Mouse (Mus musculus) embryonic facial prominence, embryonic 12.5 days (tissue): ENCODE data around the gene Rabggta. TPM values are rescaled to one million over a fixed set of nuclear protein-coding genes. Genes with fewer than 3 reads are reported as not detected.

Source experiments
- ATAC-seq: fragments of 200-750 bp; cut with Nextera tagmentation; 2 replicates; pipeline ENCODE4 v1.8.0; 2017; ENCODE audit not compliant: insufficient number of reproducible peaks, insufficient read depth, low FRiP score, low TSS enrichment
- H3K27ac ChIP-seq: fragments of 300-500 bp; sonication (generic); 2 replicates; pipeline ENCODE4 v1.5.1; 2016; ENCODE audit warnings: mild to moderate bottlenecking
- H3K27me3 ChIP-seq: fragments of 300-500 bp; sonication (generic); 2 replicates; pipeline ENCODE4 v1.6.1; 2016; ENCODE audit warnings: mild to moderate bottlenecking, moderate library complexity
- H3K36me3 ChIP-seq: fragments of 300-500 bp; sonication (generic); 2 replicates; pipeline ENCODE4 v1.6.1; 2016; ENCODE audit warnings: mild to moderate bottlenecking
- H3K4me1 ChIP-seq: fragments of 300-500 bp; sonication (generic); 2 replicates; pipeline ENCODE4 v1.6.1; 2016
- H3K4me2 ChIP-seq: fragments of 300-500 bp; sonication (generic); replicated peaks from 2 replicates; pipeline ENCODE4 v1.6.1; 2016; ENCODE audit warnings: mild to moderate bottlenecking, moderate library complexity
- H3K4me3 ChIP-seq: fragments of 300-500 bp; sonication (generic); 2 replicates; pipeline ENCODE4 v1.5.1; 2016; ENCODE audit warnings: mild to moderate bottlenecking
- H3K9ac ChIP-seq: fragments of 300-500 bp; sonication (generic); 2 replicates; pipeline ENCODE4 v1.6.1; 2016; ENCODE audit warnings: mild to moderate bottlenecking, moderate library complexity
- H3K9me3 ChIP-seq: fragments of 300-500 bp; sonication (generic); 2 replicates; pipeline ENCODE4 v1.6.1; 2016; ENCODE audit warnings: mild to moderate bottlenecking, moderate library complexity
- WGBS: fragments of 180-500 bp; shearing (Covaris S2); methylation state at CpG from one replicate; pipeline ENCODE4 v1.1.7; 2016; 5-methylcytosine and 5-hydroxymethylcytosine counted together
- polyA plus RNA-seq: library from polyadenylated mRNA; unstranded; fragments of >200 nt; fragmentation: Nextera tagmentation; extraction: Ambion mirVana; gene quantifications from 2 replicates; pipeline ENCODE4 v1.2.1, GENCODE M21; 2016

Rabggta gene
- polyA plus RNA-seq, 1 experiment from 2014 or later = 30.3 TPM

DNA sequence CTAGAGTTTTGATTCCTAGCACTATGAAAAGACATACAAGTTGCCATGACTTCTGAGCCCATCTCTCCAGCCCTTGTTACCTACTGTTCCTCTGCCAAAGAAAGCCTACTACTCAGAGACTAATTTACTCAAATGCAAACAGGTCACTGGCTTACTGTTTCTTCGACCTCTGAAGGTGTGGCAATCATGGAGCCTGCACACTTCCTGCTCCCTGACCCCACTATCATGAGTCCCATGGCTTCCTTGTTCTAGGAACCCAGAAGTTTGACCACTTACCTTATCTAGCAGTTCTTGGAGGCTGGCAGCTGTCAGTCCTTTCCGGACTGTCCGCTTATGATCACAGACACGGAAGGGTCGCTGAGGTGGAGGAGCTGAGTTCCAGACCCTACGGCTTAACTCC is 35.5 kb upstream of the Rabggta start:
- Histone ChIP-seq H3K4me3 (no peak overlapping the region), H3K9me3 (no peaks in the 10 kb centered on the region), H3K4me1 (0 out of 2 replicates have a peak, but pooled peaks cover 6% of the 10 kb centered on the region), H3K36me3 (peaks cover 41% of the 10 kb centered on the region), H3K9ac (no peak overlapping the region), H3K27ac (no peak overlapping the region), H3K27me3 (peaks cover 14% of the 10 kb centered on the region), H3K4me2 (no peak overlapping the region)
- no peak for ATAC-seq
- WGBS = 86% methylated on average over 6 of the region's 6 CpGs

DNA sequence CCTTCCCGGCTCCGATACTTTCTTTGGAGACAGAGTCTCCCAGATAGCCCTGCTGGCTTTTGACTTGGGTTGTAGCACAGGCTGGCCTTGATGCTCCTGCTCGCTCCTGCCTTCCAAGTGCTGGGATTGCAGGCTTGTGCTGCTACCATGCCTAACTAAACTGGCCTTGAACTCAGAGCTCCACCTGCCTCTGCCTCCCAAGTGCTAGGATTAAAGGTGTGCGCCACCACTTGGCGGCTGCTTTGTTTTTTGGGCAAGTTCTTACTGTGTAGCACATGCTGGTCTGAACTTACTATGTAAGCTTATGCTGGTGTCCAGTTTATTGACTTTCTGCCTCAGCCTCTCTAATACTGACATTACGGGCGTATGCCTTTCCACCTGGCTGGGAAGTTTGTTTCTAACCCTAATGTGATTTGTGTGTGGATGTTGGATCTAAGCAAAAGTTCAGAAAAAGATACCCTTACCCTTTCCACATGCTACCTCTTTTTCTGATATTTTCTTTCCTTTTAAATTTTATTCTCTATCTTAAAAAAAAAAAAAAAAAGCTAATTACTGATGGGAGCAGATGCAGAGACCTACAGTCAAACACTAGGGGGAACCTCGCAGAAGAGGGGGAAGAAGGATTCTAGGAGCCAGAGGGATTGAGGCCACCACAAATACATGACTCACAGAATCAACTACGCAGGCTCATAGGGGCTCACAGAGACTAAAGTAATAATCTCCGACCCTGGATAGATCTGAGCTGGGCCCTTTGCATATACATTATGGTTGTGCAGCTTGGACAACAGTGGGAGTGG is 25.2 kb upstream of the Rabggta start:
- H3K4me3 ChIP-seq = peak overlapping the region; percentile 97; the same call in 1 of the 2 replicates
- WGBS = 83% methylated on average over 10 of the region's 10 CpGs
- H3K9ac ChIP-seq = no peak overlapping the region
- H3K4me1 ChIP-seq = peaks cover 27% of the 10 kb centered on the region
- H3K27ac ChIP-seq = no peak overlapping the region
- ATAC-seq = no peak
- H3K9me3 ChIP-seq = no peaks in the 10 kb centered on the region
- peaks cover 32% of the 10 kb centered on the region for H3K36me3 ChIP-seq
- H3K4me2 ChIP-seq = peak overlapping the region; percentile 98
- H3K27me3 ChIP-seq = no peaks in the 10 kb centered on the region

DNA sequence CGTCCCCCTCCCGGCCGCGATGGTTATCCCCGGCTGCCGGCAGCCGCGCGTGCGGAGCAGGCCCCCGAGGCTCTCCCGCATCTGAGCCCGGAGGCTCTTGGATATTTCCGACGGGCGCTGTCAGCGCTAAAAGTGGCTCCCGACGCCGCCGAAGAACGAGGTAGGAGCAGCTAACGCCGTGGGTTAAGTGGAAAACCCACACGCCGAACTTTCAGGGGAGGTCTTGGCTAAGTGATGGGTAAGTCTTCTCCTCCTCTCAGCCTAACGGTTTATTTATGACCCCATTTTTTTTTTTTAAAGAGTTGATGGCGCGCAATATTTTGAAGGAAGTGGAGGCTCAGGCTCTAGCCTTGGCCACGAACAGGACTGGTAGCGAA is 23.8 kb upstream of the Rabggta start:
- ATAC-seq = no peak
- peaks cover 24% of the 10 kb centered on the region for H3K36me3 ChIP-seq
- H3K9ac ChIP-seq = peak overlapping the region; percentile 85

DNA sequence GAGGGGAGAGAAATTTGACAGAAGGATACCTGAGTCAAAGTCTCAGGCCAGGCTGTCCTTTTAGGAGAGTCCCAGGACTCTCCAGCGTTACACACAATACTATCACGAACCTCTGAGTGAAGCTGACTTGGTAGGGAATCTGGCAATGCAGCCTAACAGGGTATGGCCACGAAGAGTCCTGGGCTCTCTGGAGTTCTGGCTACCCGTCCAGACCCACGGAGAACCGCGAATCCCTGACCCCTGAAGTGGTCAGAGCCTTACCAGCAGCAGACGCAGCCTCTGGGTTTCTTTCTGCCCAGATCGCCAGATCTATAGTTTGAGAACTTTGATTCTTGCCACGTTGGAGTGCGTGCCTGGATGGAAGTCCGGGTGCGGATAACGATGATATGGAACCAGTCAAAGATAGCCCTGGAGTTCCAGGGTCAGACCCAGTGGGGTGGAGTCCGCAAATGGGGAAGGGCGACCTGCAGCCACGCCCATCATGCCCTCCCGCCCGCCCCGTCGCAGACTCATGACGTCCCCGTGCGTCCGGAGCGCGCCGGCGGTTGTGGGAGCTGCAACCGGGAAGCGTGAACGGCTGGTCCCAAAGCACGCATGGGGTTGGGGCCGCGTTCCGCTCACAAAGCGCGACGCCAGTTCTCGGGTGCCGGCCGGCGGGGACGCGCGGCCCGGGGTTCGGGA is 23.3 kb upstream of the Rabggta start, which contains the start of the genes Dhrs1 and Nop9:
Gene Dhrs1, minus strand, starts transcription at position 511 of the 681 bp plus-strand sequence.
Gene Nop9, plus strand, starts transcription at position 514 of the 681 bp plus-strand sequence.
- Histone ChIP-seq H3K36me3 (peaks cover 24% of the 10 kb centered on the region), H3K9me3 (no peaks in the 10 kb centered on the region), H3K4me1 (peaks cover 27% of the 10 kb centered on the region), H3K4me3 (peak within 1 kb of the TSS; percentile 97), H3K9ac (peak within 1 kb of the TSS; percentile 85), H3K27me3 (no peaks in the 10 kb centered on the region), H3K27ac (0 out of 2 replicates have a peak within 1 kb of the TSS, but pooled peaks have one; percentile 32), H3K4me2 (peak within 1 kb of the TSS; percentile 98)
- peak; percentile 62 for ATAC-seq
- WGBS = 2% methylated on average over 48 of the region's 48 CpGs

More for the DNA sequence above, 23.8 kb upstream of the Rabggta start:
- Histone ChIP-seq H3K4me3 (peak overlapping the region; percentile 97), H3K9me3 (no peaks in the 10 kb centered on the region), H3K4me1 (peaks cover 27% of the 10 kb centered on the region), H3K27ac (no peak overlapping the region), H3K4me2 (peak overlapping the region; percentile 98), H3K27me3 (no peaks in the 10 kb centered on the region)
- under 1% methylated on average over 31 of the region's 31 CpGs for WGBS

DNA sequence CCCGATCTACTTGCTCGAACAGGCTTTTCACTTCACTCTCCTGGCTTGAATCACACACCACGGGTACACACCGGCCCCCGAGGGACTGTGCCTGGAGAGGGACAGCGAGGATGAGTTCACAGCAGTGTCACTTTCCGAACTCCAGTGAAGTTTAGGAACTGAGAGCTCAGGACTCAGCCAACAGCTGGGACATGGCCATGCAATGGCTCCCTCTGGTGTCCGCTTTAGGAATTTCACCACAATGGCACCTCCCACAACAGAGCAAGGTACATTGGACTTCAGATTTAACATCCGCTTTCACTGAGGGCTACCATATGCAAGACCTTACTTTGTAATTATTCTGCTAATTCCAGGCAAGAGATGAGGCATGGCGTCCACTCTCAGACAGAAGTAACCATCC is 21.6 kb upstream of the Rabggta start:
- peak; percentile 59; the same call in 1 of the 2 replicates for ATAC-seq
- 20% methylated on average over 10 of the region's 10 CpGs for WGBS
- Histone ChIP-seq H3K4me2 (peak overlapping the region; percentile 33), H3K9me3 (no peaks in the 10 kb centered on the region), H3K9ac (peak overlapping the region; percentile 36; the same call in 1 of the 2 replicates), H3K27ac (no peak overlapping the region), H3K27me3 (no peaks in the 10 kb centered on the region), H3K4me1 (peaks cover 27% of the 10 kb centered on the region), H3K36me3 (peaks cover 25% of the 10 kb centered on the region), H3K4me3 (peak overlapping the region; percentile 17; the same call in 1 of the 2 replicates)

DNA sequence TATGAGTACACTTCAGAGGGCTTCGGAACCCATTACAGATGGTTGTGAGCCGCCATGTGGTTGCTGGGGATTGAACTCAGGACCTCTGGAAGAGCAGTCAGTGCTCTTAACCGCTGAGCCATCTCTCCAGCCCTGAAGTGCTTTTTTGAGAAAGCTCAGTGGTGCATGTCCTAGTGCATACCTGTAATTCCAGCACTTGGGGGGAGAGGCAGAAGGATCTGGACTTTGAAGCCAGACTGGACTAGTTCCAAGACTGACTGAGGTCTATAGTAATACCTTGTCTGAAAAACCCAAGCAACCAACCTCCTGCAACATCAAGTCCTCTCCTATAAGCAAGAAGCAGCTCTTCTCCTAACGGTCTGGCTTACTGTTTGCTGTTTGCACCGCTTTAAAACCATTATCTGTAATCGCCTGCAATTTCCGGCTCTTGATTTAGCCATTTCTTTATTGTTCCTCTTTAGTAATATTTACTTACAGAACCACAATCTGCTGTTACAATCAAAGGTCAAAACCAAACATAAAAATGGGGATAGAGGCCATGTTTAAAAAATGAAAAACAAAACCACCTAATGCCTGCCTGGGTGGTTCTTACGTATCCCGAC is 15.1 kb upstream of the Rabggta start:
- H3K4me2 ChIP-seq = no peak overlapping the region
- 86% methylated on average over 9 of the region's 9 CpGs for WGBS
- no peak overlapping the region for H3K4me3 ChIP-seq
- ATAC-seq = no peak
- H3K4me1 ChIP-seq = no peaks in the 10 kb centered on the region
- peaks cover 30% of the 10 kb centered on the region for H3K36me3 ChIP-seq
- no peaks in the 10 kb centered on the region for H3K9me3 ChIP-seq
- no peak overlapping the region for H3K9ac ChIP-seq
- H3K27ac ChIP-seq = no peak overlapping the region
- no peaks in the 10 kb centered on the region for H3K27me3 ChIP-seq

DNA sequence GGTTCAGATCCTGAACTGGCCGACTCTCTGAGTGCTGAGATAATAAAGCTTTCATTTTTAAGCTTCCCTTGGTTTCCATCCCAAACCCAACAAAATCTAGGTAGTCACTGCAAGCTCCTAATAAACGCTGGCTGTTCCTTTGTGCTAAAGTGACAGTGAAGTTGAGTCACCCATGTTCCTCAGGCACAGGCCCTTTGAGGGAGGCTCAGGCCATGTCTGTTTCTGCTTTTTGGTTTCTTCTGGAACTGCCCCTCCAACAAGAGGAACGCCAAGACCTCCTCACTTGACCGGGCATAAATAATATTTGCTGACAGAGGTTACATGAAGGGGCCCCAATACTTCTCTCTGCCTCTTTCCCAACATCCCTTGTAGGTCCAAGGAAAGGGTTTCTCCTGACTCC is 13.7 kb upstream of the Rabggta start:
- no peaks in the 10 kb centered on the region for H3K9me3 ChIP-seq
- H3K4me3 ChIP-seq = no peak overlapping the region

DNA sequence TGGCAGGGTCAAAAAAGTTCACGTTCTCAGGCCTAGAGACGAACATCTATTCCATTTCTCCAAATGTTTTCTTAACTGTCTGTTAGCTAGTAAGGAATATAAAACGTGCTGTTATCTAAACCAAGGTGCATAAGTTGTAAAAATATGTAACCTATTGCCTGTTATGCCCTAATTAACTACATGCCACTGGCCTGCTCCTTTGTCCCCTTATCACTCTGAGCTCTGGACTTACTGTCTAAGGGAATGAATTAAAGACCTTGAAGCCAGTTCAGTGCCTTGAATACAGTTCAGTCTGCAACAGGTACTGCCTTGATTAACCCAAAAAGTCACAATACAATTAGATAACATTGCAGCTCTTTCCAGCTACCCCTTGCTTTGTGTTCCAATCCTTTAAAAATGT is 13.3 kb upstream of the Rabggta start:
- H3K4me3 ChIP-seq = no peak overlapping the region
- H3K9ac ChIP-seq = no peak overlapping the region
- H3K27me3 ChIP-seq = no peaks in the 10 kb centered on the region
- no peak for ATAC-seq
- no peaks in the 10 kb centered on the region for H3K9me3 ChIP-seq
- no peak overlapping the region for H3K27ac ChIP-seq
- 61% methylated on average over 3 of the region's 3 CpGs for WGBS
- H3K4me1 ChIP-seq = no peaks in the 10 kb centered on the region
- no peak overlapping the region for H3K4me2 ChIP-seq
- H3K36me3 ChIP-seq = peaks cover 19% of the 10 kb centered on the region

More for the DNA sequence above, 13.7 kb upstream of the Rabggta start:
- no peak overlapping the region for H3K4me2 ChIP-seq
- peaks cover 24% of the 10 kb centered on the region for H3K36me3 ChIP-seq
- no peak overlapping the region for H3K9ac ChIP-seq
- H3K4me1 ChIP-seq = no peaks in the 10 kb centered on the region
- no peak for ATAC-seq
- 84% methylated on average over 4 of the region's 4 CpGs for WGBS
- H3K27me3 ChIP-seq = no peaks in the 10 kb centered on the region
- H3K27ac ChIP-seq = no peak overlapping the region

DNA sequence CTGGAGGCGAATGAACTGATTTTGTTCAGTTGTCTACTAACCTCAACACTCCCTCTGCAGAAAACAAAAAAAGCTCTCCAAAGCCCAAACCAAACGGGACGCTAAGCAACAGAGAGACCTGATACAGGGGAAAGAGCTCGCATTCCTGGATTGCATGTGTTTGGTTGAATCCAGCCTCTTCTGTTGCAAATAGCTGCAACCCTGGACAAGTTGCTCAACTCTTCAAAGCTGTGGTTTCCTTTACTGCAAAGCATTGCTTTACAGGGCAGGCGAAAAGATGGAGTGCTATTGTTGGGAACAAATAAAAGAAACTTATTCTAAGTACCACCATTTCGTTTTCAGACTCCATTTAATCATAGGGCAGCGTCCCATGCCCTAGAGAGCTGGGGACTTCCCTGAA is 12.8 kb upstream of the Rabggta start:
- no peak overlapping the region for H3K4me3 ChIP-seq
- H3K27me3 ChIP-seq = no peaks in the 10 kb centered on the region
- H3K9ac ChIP-seq = no peak overlapping the region
- ATAC-seq = no peak
- WGBS = 76% methylated on average over 7 of the region's 7 CpGs
- H3K27ac ChIP-seq = no peak overlapping the region
- H3K4me2 ChIP-seq = no peak overlapping the region
- peaks cover 15% of the 10 kb centered on the region for H3K36me3 ChIP-seq
- H3K9me3 ChIP-seq = no peaks in the 10 kb centered on the region
- H3K4me1 ChIP-seq = no peaks in the 10 kb centered on the region

DNA sequence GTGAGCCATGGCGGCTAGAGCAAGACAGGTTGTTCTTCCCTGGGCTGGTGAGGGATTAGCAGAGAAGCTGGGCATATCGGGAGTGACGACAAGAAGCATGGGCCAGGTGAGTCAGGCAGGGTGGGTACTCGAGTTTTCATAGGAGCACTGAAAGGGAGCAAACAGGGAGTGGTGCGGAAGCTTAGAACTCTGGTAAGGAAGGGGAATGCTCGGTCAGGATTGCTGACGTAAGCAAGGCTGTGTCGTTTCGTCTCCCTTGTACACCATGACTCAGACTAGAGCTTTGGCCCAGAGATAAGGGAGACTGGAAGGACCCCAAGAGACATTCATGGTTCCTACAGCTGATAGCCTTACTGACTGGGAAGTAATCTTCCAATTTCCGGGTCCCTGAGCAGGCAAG is 11.8 kb upstream of the Rabggta start:
- Histone ChIP-seq H3K27me3 (no peaks in the 10 kb centered on the region), H3K27ac (no peak overlapping the region), H3K9ac (no peak overlapping the region), H3K4me1 (no peaks in the 10 kb centered on the region), H3K36me3 (peaks cover 6% of the 10 kb centered on the region; the same call in 1 of the 2 replicates), H3K9me3 (no peaks in the 10 kb centered on the region), H3K4me3 (no peak overlapping the region), H3K4me2 (no peak overlapping the region)
- 78% methylated on average over 10 of the region's 10 CpGs for whole genome bisulfite sequencing
- ATAC-seq = no peak

DNA sequence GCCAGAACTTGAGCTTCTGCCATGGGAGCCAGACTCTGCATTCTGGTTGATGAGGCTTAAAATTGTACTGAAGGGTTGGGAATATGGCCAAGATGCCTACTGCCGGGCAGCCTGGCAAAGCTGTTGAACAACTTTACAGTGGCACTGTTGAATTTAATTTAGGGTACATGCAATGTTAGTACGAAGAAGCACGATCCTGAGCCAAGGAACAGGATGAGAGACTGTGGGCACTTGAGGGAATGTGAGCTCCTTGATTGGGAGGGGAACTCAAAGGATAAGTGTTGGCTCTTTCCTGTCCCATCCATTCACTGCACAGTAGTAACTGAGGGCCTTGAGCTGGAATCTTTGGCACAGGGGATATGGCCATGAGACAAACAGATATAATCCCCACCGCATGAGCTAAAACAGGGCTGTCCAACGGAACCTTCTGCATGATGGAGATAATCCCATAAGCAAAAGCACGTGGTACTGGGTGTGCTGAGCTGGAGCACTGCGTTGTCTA is 8.5 kb upstream of the Rabggta start:
- 86% methylated on average over 7 of the region's 7 CpGs for WGBS
- H3K27me3 ChIP-seq = no peaks in the 10 kb centered on the region
- no peak for ATAC-seq
- no peaks in the 10 kb centered on the region for H3K4me1 ChIP-seq
- no peak overlapping the region for H3K4me3 ChIP-seq
- no peak overlapping the region for H3K9ac ChIP-seq
- H3K27ac ChIP-seq = no peak overlapping the region
- no peaks in the 10 kb centered on the region for H3K9me3 ChIP-seq
- H3K36me3 ChIP-seq = no peaks in the 10 kb centered on the region
- H3K4me2 ChIP-seq = no peak overlapping the region
